Mouse (Mus musculus) embryonic facial prominence, embryonic 11.5 days (tissue): ENCODE measurements around the gene Cd48. TPM values are rescaled to one million over a fixed set of nuclear protein-coding genes. Genes with fewer than 3 reads are reported as not detected.

Experiments used
- ATAC-seq: fragments of 200-750 bp; cut with Nextera tagmentation; replicated peaks from 2 replicates; pipeline ENCODE4 v1.8.0; 2017; ENCODE audit warnings: low read depth; ENCODE audit not compliant: insufficient number of reproducible peaks, low FRiP score, low TSS enrichment
- DNase-seq: peaks from one replicate; pipeline ENCODE4 v3.0.0-alpha.2; 2015; ENCODE audit warnings: low spot score
- H3K27ac ChIP-seq: fragments of 300-500 bp; sonication (generic); replicated peaks from 2 replicates; pipeline ENCODE4 v1.5.1; 2014; ENCODE audit warnings: mild to moderate bottlenecking, low read depth, low read length, control low read depth
- H3K27me3 ChIP-seq: fragments of 300-500 bp; sonication (generic); 2 replicates; pipeline ENCODE4 v1.6.1; 2014; ENCODE audit warnings: mild to moderate bottlenecking, low read length, moderate library complexity, mixed read lengths; ENCODE audit not compliant: control insufficient read depth, insufficient read depth
- H3K36me3 ChIP-seq: fragments of 300-500 bp; sonication (generic); replicated peaks from 2 replicates; pipeline ENCODE4 v1.6.1; 2014; ENCODE audit warnings: low read depth, mild to moderate bottlenecking, low read length, moderate library complexity, mixed read lengths; ENCODE audit not compliant: control insufficient read depth, insufficient read depth
- H3K4me1 ChIP-seq: fragments of 300-500 bp; sonication (generic); 2 replicates; pipeline ENCODE4 v1.6.1; 2014; ENCODE audit warnings: low read length, mixed read lengths; ENCODE audit not compliant: control insufficient read depth, insufficient read depth
- H3K4me2 ChIP-seq: fragments of 300-500 bp; sonication (generic); 2 replicates; pipeline ENCODE4 v1.6.1; 2014; ENCODE audit warnings: low read depth, mild to moderate bottlenecking, control low read depth, low read length, moderate library complexity
- H3K4me3 ChIP-seq: fragments of 300-500 bp; sonication (generic); 2 replicates; pipeline ENCODE4 v1.5.1; 2014; ENCODE audit warnings: low read depth, low read length, control low read depth
- H3K9ac ChIP-seq: fragments of 300-500 bp; sonication (generic); replicated peaks from 2 replicates; pipeline ENCODE4 v1.6.1; 2014; ENCODE audit warnings: mild to moderate bottlenecking, control low read depth, low read length
- H3K9me3 ChIP-seq: fragments of 300-500 bp; sonication (generic); replicated peaks from 2 replicates; pipeline ENCODE4 v1.6.1; 2016; ENCODE audit warnings: mild to moderate bottlenecking, low read length, inconsistent platforms, mixed read lengths; ENCODE audit not compliant: control insufficient read depth
- WGBS: fragments of 180-500 bp; shearing (Covaris S2); extraction: QIAGEN DNeasy Blood & Tissue Kit; methylation state at CpG from one replicate; pipeline ENCODE4 v1.1.7; 2014; 5-methylcytosine and 5-hydroxymethylcytosine counted together
- polyA plus RNA-seq: library from polyadenylated mRNA; unstranded; fragments of >200 nt; fragmentation: Nextera tagmentation; extraction: Ambion mirVana; gene quantifications from 2 replicates; pipeline ENCODE4 v1.2.1, GENCODE M21; 2014

Gene Cd48
- 0.70 and 1.3 TPM in 2 replicates for polyA plus RNA-seq

GRCm38 (mm10) chr1:171681531-171682299 lies at the start of gene Cd48:
Gene Cd48, plus strand, starts transcription at chr1:171682009.
- Histone ChIP-seq H3K4me2 (no peak within 1 kb of the TSS), H3K9me3 (no peaks in the 10 kb centered on the region), H3K36me3 (no peaks in the 10 kb centered on the region), H3K27ac (no peak within 1 kb of the TSS), H3K4me1 (no peaks in the 10 kb centered on the region), H3K9ac (no peak within 1 kb of the TSS), H3K27me3 (no peaks in the 10 kb centered on the region), H3K4me3 (no peak within 1 kb of the TSS)
- DNase-seq (no peak), ATAC-seq (no peak)
- 87% methylated on average over 14 of the region's 14 CpGs for WGBS

- no peak overlapping the region for H3K4me3 ChIP-seq
- H3K9ac ChIP-seq = no peak overlapping the region
- H3K27me3 ChIP-seq = no peaks in the 10 kb centered on the region
- no peaks in the 10 kb centered on the region for H3K4me1 ChIP-seq
- H3K4me2 ChIP-seq = no peak overlapping the region
- DNase-seq (no peak), ATAC-seq (no peak)
- H3K9me3 ChIP-seq = no peaks in the 10 kb centered on the region
- H3K36me3 ChIP-seq = no peaks in the 10 kb centered on the region
- 50% methylated on average over 6 of the region's 6 CpGs for WGBS
- H3K27ac ChIP-seq = no peak overlapping the region
These were observed 46.1 kb upstream of the Cd48 start for GRCm38 (mm10) chr1:171635696-171636095.

GRCm38 (mm10) chr1:171637101-171637500 lies 44.7 kb upstream of the Cd48 start:
- no peaks in the 10 kb centered on the region for H3K9me3 ChIP-seq
- H3K27me3 ChIP-seq = no peaks in the 10 kb centered on the region
- WGBS = 84% methylated on average over 8 of the region's 8 CpGs
- H3K9ac ChIP-seq = no peak overlapping the region
- no peak overlapping the region for H3K4me3 ChIP-seq
- H3K4me1 ChIP-seq = no peaks in the 10 kb centered on the region
- ATAC-seq = no peak
- no peak for DNase-seq
- H3K36me3 ChIP-seq = no peaks in the 10 kb centered on the region
- H3K27ac ChIP-seq = no peak overlapping the region
- no peak overlapping the region for H3K4me2 ChIP-seq

- WGBS = 65% methylated on average over 2 of the region's 2 CpGs
- Histone ChIP-seq H3K4me2 (no peak overlapping the region), H3K9me3 (no peaks in the 10 kb centered on the region), H3K36me3 (no peaks in the 10 kb centered on the region), H3K4me3 (no peak overlapping the region), H3K27ac (no peak overlapping the region), H3K4me1 (no peaks in the 10 kb centered on the region), H3K9ac (no peak overlapping the region), H3K27me3 (no peaks in the 10 kb centered on the region)
- ATAC-seq (no peak), DNase-seq (no peak)
These were observed 43.1 kb upstream of the Cd48 start for GRCm38 (mm10) chr1:171638686-171639085.

GRCm38 (mm10) chr1:171640796-171641195 lies 41.0 kb upstream of the Cd48 start:
- ATAC-seq (no peak), DNase-seq (no peak)
- no peak overlapping the region for H3K4me2 ChIP-seq
- H3K27ac ChIP-seq = no peak overlapping the region
- WGBS = 93% methylated on average over 6 of the region's 6 CpGs
- no peaks in the 10 kb centered on the region for H3K36me3 ChIP-seq
- no peak overlapping the region for H3K4me3 ChIP-seq
- no peaks in the 10 kb centered on the region for H3K4me1 ChIP-seq
- H3K9ac ChIP-seq = no peak overlapping the region
- H3K27me3 ChIP-seq = no peaks in the 10 kb centered on the region
- H3K9me3 ChIP-seq = no peaks in the 10 kb centered on the region

- DNase-seq = no peak
- Histone ChIP-seq H3K27ac (no peak overlapping the region), H3K4me1 (no peaks in the 10 kb centered on the region), H3K9me3 (no peaks in the 10 kb centered on the region), H3K4me3 (no peak overlapping the region), H3K4me2 (no peak overlapping the region), H3K27me3 (no peaks in the 10 kb centered on the region), H3K9ac (no peak overlapping the region), H3K36me3 (no peaks in the 10 kb centered on the region)
- ATAC-seq = no peak
- 87% methylated on average over 7 of the region's 7 CpGs for WGBS
These were observed 38.2 kb upstream of the Cd48 start for GRCm38 (mm10) chr1:171643612-171644011.

GRCm38 (mm10) chr1:171646429-171646940 lies 35.3 kb upstream of the Cd48 start:
- DNase-seq (no peak), ATAC-seq (no peak)
- no peak overlapping the region for H3K27ac ChIP-seq
- H3K9ac ChIP-seq = no peak overlapping the region
- H3K36me3 ChIP-seq = no peaks in the 10 kb centered on the region
- WGBS = 77% methylated on average over 5 of the region's 5 CpGs
- H3K9me3 ChIP-seq = no peaks in the 10 kb centered on the region
- H3K27me3 ChIP-seq = no peaks in the 10 kb centered on the region
- no peak overlapping the region for H3K4me2 ChIP-seq
- no peaks in the 10 kb centered on the region for H3K4me1 ChIP-seq
- no peak overlapping the region for H3K4me3 ChIP-seq

- Histone ChIP-seq H3K27ac (no peak overlapping the region), H3K4me2 (no peak overlapping the region), H3K36me3 (no peaks in the 10 kb centered on the region), H3K9ac (no peak overlapping the region), H3K4me3 (no peak overlapping the region), H3K9me3 (no peaks in the 10 kb centered on the region), H3K27me3 (no peaks in the 10 kb centered on the region), H3K4me1 (no peaks in the 10 kb centered on the region)
- no peak for DNase-seq
- ATAC-seq = no peak
- WGBS = 88% methylated on average over 5 of the region's 5 CpGs
These were observed 34.1 kb upstream of the Cd48 start for GRCm38 (mm10) chr1:171647716-171648115.
